ENCODE assay signal across 11 mouse cellular contexts in genomic region chr13:24027191-24028170, GRCm38 (mm10). TPM values are rescaled to one million over a fixed set of nuclear protein-coding genes. Genes with fewer than 3 reads are reported as not detected.
DNase-seq lines count a peak whose midpoint lies in the region; ATAC-seq and TF ChIP-seq lines count a peak whose summit lies in the region.
"Had no signal": no experiment of that assay in that cellular context is flagged by ENCODE, and none has a peak within 500 bp of the region (broad histone marks: within the 10 kb centered on the region; RNA-seq: fewer than 3 reads in every experiment).

No protein-coding gene starts in this region.

- no peak overlapping the region for H3K27ac ChIP-seq in lung, embryonic 14.5 days (ENCODE audit: low read depth)

- H3K9me3 ChIP-seq in lung, embryonic 14.5 days (ENCODE audit: low read depth, low read length), result no peaks in the 10 kb centered on the region

- no peak overlapping the region for H3K9ac ChIP-seq in lung, embryonic 14.5 days

- H3K4me3 ChIP-seq in lung, embryonic 14.5 days (ENCODE audit: low read depth, low read length), result no peak overlapping the region

- H3K36me3 ChIP-seq in lung, embryonic 14.5 days (ENCODE audit: insufficient read depth), result peaks cover 7% of the 10 kb centered on the region; the same call in 1 of the 2 replicates

- 67% methylated on average over 5 of the region's 5 CpGs for WGBS in lung, embryonic 14.5 days

- no peaks in the 10 kb centered on the region for H3K4me1 ChIP-seq in lung, embryonic 14.5 days (ENCODE audit: insufficient read depth)

- DNase-seq in frontal cortex, postnatal 36 days (ENCODE audit: low spot score in 2 of 2), result no peak
- peak; percentile 65 for DNase-seq in lung, embryonic 14.5 days
- DNase-seq in lung, adult 18-20 months, result no peak
- peak; percentile 14 for DNase-seq in c-Kit-positive CD71-negative TER-119-negative erythroid progenitor cells, embryonic 14.5 days (ENCODE audit: low read depth)
- DNase-seq in retina, embryonic 14.5 days (ENCODE audit: low spot score), result peak; percentile 66
- DNase-seq in right cerebral cortex, postnatal 14 days, result no peak
- DNase-seq in layer of hippocampus, adult 11-12 months (ENCODE audit: low spot score), result no peak
- DNase-seq: cerebellum, adult 11 months; gastrocnemius, postnatal 10 days; thymus, postnatal 25 days had no signal

- peak; percentile 65 for ATAC-seq in frontal cortex, adult (ENCODE audit: low TSS enrichment)
- no peak for ATAC-seq in lung, embryonic 14.5 days (ENCODE audit: insufficient read depth)

- TF ChIP-seq CTCF in lung, embryonic 14.5 days (IDR thresholded peaks at IDR 0.05; ENCODE audit: low read depth), result peak; percentile 50

- H3K4me2 ChIP-seq in lung, embryonic 14.5 days, result no peak overlapping the region

- H3K27me3 ChIP-seq in lung, embryonic 14.5 days (ENCODE audit: insufficient read depth, low read length), result no peaks in the 10 kb centered on the region

RNA-seq across cellular contexts. Expression of gene Scgn, which starts 36.5 kb away (rescaled TPM):
- polyA plus RNA-seq in lung, embryonic 14.5 days (2014; fragmentation: Nextera tagmentation; extraction: Ambion mirVana), result not detected in 2 replicates

Comparison
In these comparisons a context has a peak if more than half of its experiments do, and no peak if none do; other contexts are left out.
1. DNase-seq: peak in lung, embryonic 14.5 days (single experiment), c-Kit-positive CD71-negative TER-119-negative erythroid progenitor cells, embryonic 14.5 days (single experiment) and retina, embryonic 14.5 days (single experiment); none in frontal cortex, postnatal 36 days (0 of 2), lung, adult 18-20 months (0 of 2), right cerebral cortex, postnatal 14 days (single experiment) and layer of hippocampus, adult 11-12 months (single experiment).